Mouse (Mus musculus) bone marrow macrophage, adult 2 months (primary cell): ENCODE measurements around the gene Cox10.

Experiments used
- CTCF ChIP-seq: IDR thresholded peaks from 2 replicates; pipeline ENCODE4 v1.5.1; 2012; ENCODE audit warnings: low read depth, mild to moderate bottlenecking, low read length, moderate library complexity
- POLR2A ChIP-seq: IDR thresholded peaks from 2 replicates; pipeline ENCODE4 v1.6.1; 2012; ENCODE audit warnings: mild to moderate bottlenecking, low read depth, low read length, borderline replicate concordance

GRCm38 (mm10) chr11:64115822-64116221 is 36.6 kb upstream of the Cox10 start:
- TF ChIP-seq CTCF (no peak), POLR2A (no peak)
